Mouse (Mus musculus) intestine, embryonic 16.5 days (tissue): ENCODE measurements at regions not wholly inside any gene's neighbourhood (a gene's known extent, or its start where the extent isn't known, plus 50 kb on each side); places are given as distances from the start of the nearest gene placed in this dataset.

Experiments
- ATAC-seq: fragments of 200-750 bp; cut with Nextera tagmentation; 2 replicates; pipeline ENCODE4 v1.8.0; 2017; ENCODE audit warnings: moderate TSS enrichment, moderate library complexity
- H3K27ac ChIP-seq: fragments of 300-500 bp; sonication (generic); 2 replicates; pipeline ENCODE4 v1.5.1; 2014; ENCODE audit warnings: mild to moderate bottlenecking, low read length
- H3K27me3 ChIP-seq: fragments of 300-500 bp; sonication (generic); replicated peaks from 2 replicates; pipeline ENCODE4 v1.6.1; 2014; ENCODE audit warnings: low read length, control low read depth, mixed read lengths; ENCODE audit not compliant: control insufficient read depth, insufficient read depth
- H3K36me3 ChIP-seq: fragments of 300-500 bp; sonication (generic); 2 replicates; pipeline ENCODE4 v1.6.1; 2014; ENCODE audit warnings: low read length, control low read depth; ENCODE audit not compliant: control insufficient read depth, insufficient read depth
- H3K4me1 ChIP-seq: fragments of 300-500 bp; sonication (generic); 2 replicates; pipeline ENCODE4 v1.6.1; 2014; ENCODE audit warnings: low read length, control low read depth, mixed read lengths; ENCODE audit not compliant: control insufficient read depth, insufficient read depth
- H3K4me2 ChIP-seq: fragments of 300-500 bp; sonication (generic); 2 replicates; pipeline ENCODE4 v1.6.1; 2014; ENCODE audit warnings: low read depth, low read length, control low read depth
- H3K4me3 ChIP-seq: fragments of 300-500 bp; sonication (generic); 2 replicates; pipeline ENCODE4 v1.5.1; 2014; ENCODE audit warnings: mild to moderate bottlenecking, low read length
- H3K9ac ChIP-seq: fragments of 300-500 bp; sonication (generic); 2 replicates; pipeline ENCODE4 v1.6.1; 2014; ENCODE audit warnings: low read depth, low read length
- H3K9me3 ChIP-seq: fragments of 300-500 bp; sonication (generic); 2 replicates; pipeline ENCODE4 v1.6.1; 2016; ENCODE audit warnings: low read length, control low read depth; ENCODE audit not compliant: control insufficient read depth
- WGBS: fragments of 180-500 bp; shearing (Covaris S2); extraction: QIAGEN DNeasy Blood & Tissue Kit; methylation state at CpG from one replicate; pipeline ENCODE4 v1.1.7; 2014; 5-methylcytosine and 5-hydroxymethylcytosine counted together

DNA sequence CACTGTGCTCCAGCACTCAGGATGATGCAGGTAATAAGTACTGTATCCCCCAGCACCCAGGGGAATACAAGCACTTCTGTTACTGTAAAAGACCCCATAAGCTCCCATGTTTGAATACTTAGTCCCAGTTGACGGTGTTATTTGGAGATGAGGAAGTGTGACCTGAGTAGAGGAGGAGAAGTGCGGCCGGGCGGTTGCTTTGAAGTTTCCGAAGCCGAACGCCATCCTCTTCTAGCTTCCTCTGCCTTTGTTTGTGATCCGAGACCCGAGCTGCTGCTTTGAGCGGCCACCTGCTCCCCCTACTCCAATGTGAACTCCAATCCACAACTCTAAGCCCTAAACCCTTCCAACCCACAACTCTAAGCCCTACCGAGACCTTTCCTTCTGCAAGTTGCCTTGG lies 103.6 kb downstream of the Rpl14 start:
- H3K4me3 ChIP-seq, result no peak overlapping the region
- H3K9ac ChIP-seq, result no peak overlapping the region

DNA sequence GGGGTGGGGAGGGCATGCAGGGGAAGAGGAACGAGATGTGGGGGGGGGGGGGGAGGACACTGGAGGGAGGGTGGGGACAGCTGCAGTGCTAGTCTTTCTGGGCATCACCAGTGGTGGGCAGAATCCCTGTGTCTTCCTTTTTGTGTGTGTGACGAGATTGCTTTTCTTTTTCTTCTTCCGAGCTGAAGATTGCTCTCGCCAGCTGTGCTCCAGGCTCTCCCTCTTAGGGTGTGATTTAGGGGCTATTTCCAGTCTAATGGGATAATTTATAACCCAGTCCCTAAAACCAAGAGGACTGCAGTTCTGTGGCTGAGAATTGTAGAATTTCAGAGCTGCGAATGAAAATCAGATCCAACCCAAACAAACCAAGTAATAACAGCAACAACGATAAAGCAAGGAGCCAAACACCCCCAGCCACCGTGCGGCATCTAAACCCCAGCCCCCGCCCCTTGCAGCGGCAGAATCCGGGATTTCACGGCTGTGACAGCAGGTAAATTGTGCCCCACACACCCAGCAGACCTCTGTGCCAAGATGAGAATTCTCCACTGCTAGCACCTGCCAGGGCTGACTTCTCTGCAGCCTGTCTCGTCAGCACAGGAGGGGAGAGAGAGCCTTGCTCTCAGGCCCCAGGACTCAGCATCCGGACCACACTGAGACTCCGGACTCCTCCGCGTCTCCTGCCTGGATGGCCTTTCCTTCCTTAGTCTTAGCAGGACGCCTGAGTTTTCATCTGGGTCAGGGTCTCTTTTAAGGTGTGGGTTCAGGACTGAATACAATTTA lies 104.3 kb downstream of the Rpl14 start:
- Histone ChIP-seq H3K9me3 (no peaks in the 10 kb centered on the region), H3K4me2 (peak overlapping the region; percentile 54), H3K9ac (peak overlapping the region; percentile 60), H3K27ac (no peak overlapping the region), H3K4me1 (peaks cover 8% of the 10 kb centered on the region), H3K4me3 (peak overlapping the region; percentile 38), H3K36me3 (no peaks in the 10 kb centered on the region), H3K27me3 (0 out of 2 replicates have a peak, but pooled peaks cover 6% of the 10 kb centered on the region)
- ATAC-seq, result peak; percentile 42; the same call in 1 of the 2 replicates
- WGBS, result 5% methylated on average over 18 of the region's 18 CpGs

More for the DNA sequence above, 103.6 kb downstream of the Rpl14 start:
- ATAC-seq, result no peak
- peak overlapping the region; percentile 54 for H3K4me2 ChIP-seq
- H3K9me3 ChIP-seq, result no peaks in the 10 kb centered on the region
- no peak overlapping the region for H3K27ac ChIP-seq
- WGBS, result 9% methylated on average over 11 of the region's 11 CpGs
- H3K27me3 ChIP-seq, result 0 out of 2 replicates have a peak, but pooled peaks cover 6% of the 10 kb centered on the region
- H3K4me1 ChIP-seq, result peaks cover 8% of the 10 kb centered on the region
- no peaks in the 10 kb centered on the region for H3K36me3 ChIP-seq

DNA sequence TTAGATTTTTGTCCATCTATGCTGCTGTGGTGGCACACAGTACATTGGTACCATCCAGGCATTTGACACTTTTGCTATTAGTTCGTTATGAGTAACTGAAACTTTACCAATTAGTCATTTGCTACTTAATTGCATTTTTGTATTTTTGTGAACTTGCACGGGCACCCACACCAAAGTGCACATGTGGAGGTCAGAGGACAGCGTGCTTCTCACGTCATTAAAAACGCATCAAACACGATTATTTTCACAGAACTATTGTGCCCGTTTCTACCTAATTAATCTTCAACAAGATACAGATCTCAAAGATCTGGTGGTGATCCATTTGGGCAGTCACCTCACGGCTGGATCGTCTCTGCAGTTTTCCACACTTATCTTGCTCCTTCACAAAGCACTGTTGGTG lies 105.1 kb downstream of the Rpl14 start:
- Histone ChIP-seq H3K9me3 (no peaks in the 10 kb centered on the region), H3K36me3 (no peaks in the 10 kb centered on the region), H3K9ac (peak overlapping the region; percentile 60; the same call in 1 of the 2 replicates), H3K4me1 (peaks cover 8% of the 10 kb centered on the region), H3K4me2 (no peak overlapping the region), H3K4me3 (no peak overlapping the region), H3K27me3 (0 out of 2 replicates have a peak, but pooled peaks cover 6% of the 10 kb centered on the region), H3K27ac (no peak overlapping the region)
- WGBS, result 33% methylated on average over 9 of the region's 9 CpGs
- ATAC-seq, result no peak

DNA sequence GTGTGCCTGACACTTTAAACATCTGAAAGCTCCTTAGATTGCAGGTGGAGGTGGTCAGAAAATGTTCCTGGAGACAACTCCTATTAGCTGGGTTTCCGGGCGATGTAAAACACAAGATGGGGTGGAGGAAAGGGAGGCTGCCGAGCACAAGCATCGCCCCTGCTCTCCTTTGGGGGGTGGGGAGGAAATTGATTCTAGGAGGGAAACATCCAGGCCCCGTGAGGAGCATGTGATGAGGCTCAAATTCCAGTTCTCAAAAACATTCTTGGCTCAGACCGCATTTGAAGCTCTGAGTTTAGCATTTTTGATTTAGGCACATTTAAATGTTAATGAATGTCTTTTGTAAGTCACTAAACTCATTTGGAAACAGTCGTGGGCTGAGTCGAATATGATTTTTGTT lies 105.5 kb downstream of the Rpl14 start:
- no peak overlapping the region for H3K4me3 ChIP-seq
- 47% methylated on average over 8 of the region's 8 CpGs for WGBS
- H3K9ac ChIP-seq, result no peak overlapping the region
- H3K27me3 ChIP-seq, result 0 out of 2 replicates have a peak, but pooled peaks cover 6% of the 10 kb centered on the region
- no peak overlapping the region for H3K27ac ChIP-seq
- H3K9me3 ChIP-seq, result no peaks in the 10 kb centered on the region
- no peak overlapping the region for H3K4me2 ChIP-seq
- H3K36me3 ChIP-seq, result no peaks in the 10 kb centered on the region
- H3K4me1 ChIP-seq, result peaks cover 8% of the 10 kb centered on the region
- no peak for ATAC-seq

DNA sequence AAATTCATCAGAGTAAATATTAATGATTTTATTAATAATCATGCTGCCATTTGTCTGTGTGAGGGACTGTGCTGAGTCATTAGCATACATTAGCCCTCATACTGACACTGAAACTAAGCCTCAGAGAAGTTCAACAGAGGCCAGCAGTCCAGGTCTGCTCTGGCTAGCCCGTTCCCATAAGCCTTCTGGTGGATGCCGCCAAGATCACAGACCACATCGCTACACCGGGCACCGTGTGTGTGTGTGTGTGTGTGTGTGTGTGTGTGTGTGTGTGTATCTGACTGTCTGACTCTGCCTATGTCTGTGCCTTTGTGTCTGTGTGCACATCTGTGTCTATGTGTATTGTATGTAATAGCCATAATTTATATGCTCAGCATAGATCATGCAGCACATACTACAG lies 106.0 kb downstream of the Rpl14 start:
- Histone ChIP-seq H3K4me1 (peaks cover 8% of the 10 kb centered on the region), H3K4me3 (no peak overlapping the region), H3K36me3 (no peaks in the 10 kb centered on the region), H3K4me2 (no peak overlapping the region), H3K9me3 (no peaks in the 10 kb centered on the region), H3K27me3 (0 out of 2 replicates have a peak, but pooled peaks cover 6% of the 10 kb centered on the region), H3K27ac (no peak overlapping the region), H3K9ac (no peak overlapping the region)
- ATAC-seq, result no peak
- WGBS, result 84% methylated on average over 5 of the region's 5 CpGs

DNA sequence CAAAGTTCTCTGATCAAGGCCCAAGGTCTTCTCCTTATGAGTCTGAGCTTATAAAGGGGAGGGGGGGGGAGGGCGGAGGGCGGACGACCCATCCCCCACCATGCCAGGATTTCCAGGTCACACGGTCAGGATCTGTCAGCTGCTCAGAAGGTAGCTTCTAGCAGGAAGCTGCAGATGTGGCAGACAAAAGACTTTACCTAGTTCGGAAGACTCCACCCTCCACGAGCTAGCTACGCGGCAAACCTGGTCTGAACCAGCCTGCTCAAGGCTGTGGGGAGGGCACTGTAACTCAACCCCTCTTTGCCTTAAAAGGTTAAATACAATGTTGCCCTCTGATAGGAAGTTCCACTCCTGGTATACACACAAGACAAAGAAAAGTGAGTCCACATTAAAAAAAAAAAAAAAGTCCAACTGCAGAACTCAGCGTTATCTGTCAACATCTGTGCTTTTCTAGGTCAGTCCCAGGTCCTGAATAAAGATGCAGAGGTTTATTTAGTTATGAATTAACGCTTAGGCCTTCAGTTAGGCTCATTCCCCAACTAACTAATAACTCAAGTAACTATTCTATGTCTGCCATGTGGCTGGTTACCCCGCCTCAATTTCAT lies 108.7 kb downstream of the Rpl14 start:
- Histone ChIP-seq H3K9me3 (no peaks in the 10 kb centered on the region), H3K4me3 (no peak overlapping the region), H3K27ac (0 out of 2 replicates have a peak overlapping the region, but pooled peaks have one; percentile 9), H3K4me2 (no peak overlapping the region), H3K4me1 (peaks cover 8% of the 10 kb centered on the region), H3K36me3 (no peaks in the 10 kb centered on the region), H3K27me3 (0 out of 2 replicates have a peak, but pooled peaks cover 2% of the 10 kb centered on the region), H3K9ac (no peak overlapping the region)
- peak; percentile 52; the same call in 1 of the 2 replicates for ATAC-seq
- WGBS, result 41% methylated on average over 11 of the region's 11 CpGs

DNA sequence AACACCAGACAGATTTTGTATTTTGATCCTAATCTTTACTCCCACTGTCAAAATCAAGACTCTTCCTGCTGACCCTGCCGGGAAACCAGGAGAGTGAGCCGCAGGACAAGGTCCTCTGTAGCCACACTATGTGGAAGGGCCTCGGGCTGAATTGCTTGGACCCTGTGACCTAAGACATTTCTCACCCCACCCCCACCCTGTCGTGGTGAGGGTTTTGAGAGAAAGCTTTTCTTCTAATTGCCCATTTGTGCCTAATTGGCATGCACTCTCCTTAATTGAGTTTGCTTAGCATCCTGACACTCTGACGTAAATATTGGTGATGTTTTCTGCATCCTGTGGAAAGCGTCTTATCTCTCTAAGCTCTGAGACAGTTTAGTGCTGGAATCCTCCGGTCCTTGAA lies 110.2 kb downstream of the Rpl14 start:
- WGBS, result 45% methylated on average over 7 of the region's 7 CpGs
- H3K9ac ChIP-seq, result no peak overlapping the region
- H3K27me3 ChIP-seq, result no peaks in the 10 kb centered on the region
- H3K4me1 ChIP-seq, result 0 out of 2 replicates have a peak, but pooled peaks cover under 1% of the 10 kb centered on the region
- no peaks in the 10 kb centered on the region for H3K36me3 ChIP-seq
- H3K4me3 ChIP-seq, result no peak overlapping the region
- ATAC-seq, result no peak
- no peak overlapping the region for H3K27ac ChIP-seq
- no peaks in the 10 kb centered on the region for H3K9me3 ChIP-seq
- no peak overlapping the region for H3K4me2 ChIP-seq

DNA sequence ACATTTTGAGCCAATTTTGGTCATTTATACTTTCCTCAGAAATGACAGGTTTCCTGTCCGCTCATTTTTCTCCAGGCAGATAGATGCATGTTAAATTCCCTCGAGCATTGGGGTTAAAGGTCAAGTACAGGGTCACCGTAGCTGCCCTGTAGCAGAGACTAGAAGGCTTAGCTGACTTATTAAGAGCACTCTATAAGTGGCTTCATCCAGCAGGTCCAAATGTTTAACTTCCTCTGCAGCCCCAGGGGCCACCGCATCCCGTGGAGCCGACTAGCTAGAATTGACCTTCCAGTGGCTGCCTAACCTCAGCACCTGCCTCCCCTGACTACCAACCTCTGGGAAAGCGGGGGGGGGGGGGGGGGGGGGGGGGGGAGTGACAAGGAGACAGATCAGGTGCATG lies 114.7 kb downstream of the Rpl14 start:
- Histone ChIP-seq H3K27me3 (no peaks in the 10 kb centered on the region), H3K27ac (no peak overlapping the region), H3K36me3 (no peaks in the 10 kb centered on the region), H3K9ac (no peak overlapping the region), H3K4me1 (peaks cover 13% of the 10 kb centered on the region), H3K4me3 (no peak overlapping the region), H3K9me3 (no peaks in the 10 kb centered on the region), H3K4me2 (no peak overlapping the region)
- 20% methylated on average over 6 of the region's 7 CpGs for WGBS
- no peak for ATAC-seq

DNA sequence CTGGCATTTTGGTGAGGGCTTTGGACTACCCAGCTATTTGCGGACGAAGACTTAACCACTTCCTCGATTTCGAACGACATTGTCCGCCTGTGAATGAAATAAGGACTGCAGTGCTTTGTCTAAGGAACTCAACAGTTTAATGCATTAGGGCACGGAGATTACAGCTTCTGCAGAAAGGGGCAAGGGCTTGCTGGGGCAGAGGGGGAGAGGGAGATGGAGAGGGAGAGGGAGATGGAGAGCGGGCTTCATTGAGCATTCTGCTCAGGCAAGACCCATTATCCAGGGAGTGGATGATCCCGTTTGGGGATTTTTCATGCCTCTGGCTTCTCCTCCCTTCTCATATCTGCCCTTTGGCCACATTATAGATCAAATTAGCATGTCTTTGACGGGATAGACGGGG lies 117.8 kb downstream of the Rpl14 start:
- Histone ChIP-seq H3K4me2 (no peak overlapping the region), H3K27me3 (no peaks in the 10 kb centered on the region)
- 78% methylated on average over 11 of the region's 11 CpGs for WGBS

More for the DNA sequence above, 117.8 kb downstream of the Rpl14 start:
- peaks cover 26% of the 10 kb centered on the region for H3K4me1 ChIP-seq
- H3K4me3 ChIP-seq, result no peak overlapping the region
- H3K36me3 ChIP-seq, result no peaks in the 10 kb centered on the region
- H3K27ac ChIP-seq, result no peak overlapping the region
- no peak overlapping the region for H3K9ac ChIP-seq
- ATAC-seq, result no peak
- no peaks in the 10 kb centered on the region for H3K9me3 ChIP-seq
